Mouse (Mus musculus): ENCODE results near the gene Ccdc169.
"Not testable (repeated sequence)": the region's sequence is repeated elsewhere in the genome, so short reads cannot be mapped to it uniquely, and the experiment has no call there.

Ccdc169 gene

DNA sequence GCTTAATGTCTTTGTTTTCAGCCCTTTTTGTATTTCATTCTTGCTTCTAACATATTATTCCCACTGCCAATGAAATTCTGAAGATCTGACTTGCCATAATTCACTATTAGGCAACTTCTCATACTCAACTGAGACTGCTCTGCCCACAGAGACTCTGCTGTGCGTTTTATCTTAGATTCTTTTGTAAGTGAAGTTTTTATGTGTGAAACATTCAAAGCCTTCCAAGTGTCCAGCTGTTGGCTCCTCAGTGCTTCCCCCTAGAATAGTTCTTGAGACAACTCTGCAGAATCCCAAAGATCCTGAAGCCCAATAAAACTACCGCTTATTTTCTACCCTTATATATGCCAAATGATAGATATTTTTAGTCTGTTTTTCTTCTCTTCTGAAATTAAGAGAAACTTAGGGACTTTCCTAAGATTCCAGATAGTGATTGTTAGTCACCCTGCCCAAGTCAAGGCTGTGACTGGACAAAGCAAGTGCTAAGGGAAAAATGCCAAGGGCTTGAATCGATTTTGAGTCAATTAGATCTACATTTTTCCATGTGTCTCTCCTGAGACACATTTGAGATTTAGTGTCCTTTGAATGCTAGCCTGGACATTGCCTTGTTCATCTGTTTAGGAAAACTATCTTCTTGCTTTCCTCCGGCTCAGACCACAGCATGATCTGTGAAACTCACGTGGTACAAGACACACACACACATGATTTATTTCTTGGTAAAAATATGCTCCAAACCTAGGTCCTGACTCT is 58.6 kb downstream of the Ccdc169 start:
- no peak for DNase-seq (ENCODE audit: low spot score in 2 of 2)

DNA sequence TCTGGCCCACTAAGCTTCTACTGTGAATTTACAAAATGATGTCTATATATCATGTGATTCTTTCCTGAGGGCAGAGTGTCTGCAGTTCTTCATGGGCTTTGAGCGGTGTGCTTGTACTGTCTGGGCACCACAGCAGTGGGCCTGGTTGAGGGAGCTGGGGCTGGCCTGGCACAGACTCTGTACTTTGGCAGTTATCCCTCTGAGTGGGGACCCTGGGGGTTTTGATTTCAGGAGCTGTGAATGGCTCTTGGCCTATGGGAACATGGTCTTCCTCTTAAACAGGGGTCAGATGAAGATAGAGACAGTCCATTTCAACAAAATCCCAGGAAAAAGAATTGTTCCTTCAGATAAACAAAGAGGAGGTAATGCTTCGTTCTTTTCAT is 59.2 kb downstream of the Ccdc169 start:
- DNase-seq (ENCODE audit: low spot score in 2 of 2): no peak

DNA sequence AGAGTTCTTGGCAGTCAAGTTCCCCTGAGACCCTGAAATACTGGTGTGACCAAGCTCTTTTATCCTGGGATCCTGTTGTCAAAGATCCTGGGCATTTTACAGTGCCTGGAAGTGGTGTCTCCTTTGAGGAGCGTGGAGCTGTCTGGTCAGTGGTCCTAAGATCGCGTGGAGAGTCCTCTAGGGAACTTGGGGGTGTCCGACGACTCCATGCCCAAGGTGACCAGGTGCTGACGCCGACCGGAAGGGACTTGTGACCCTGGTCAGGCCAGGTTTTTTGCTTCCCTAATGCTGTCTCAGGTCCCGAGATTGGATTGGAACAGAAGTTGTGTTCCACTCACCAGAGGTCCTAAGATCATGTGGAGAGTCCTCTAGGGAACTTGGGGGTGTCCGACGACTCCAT is 66.5 kb downstream of the Ccdc169 start:
- DNase-seq (ENCODE audit: low spot score in 2 of 2): not testable (repeated sequence)

DNA sequence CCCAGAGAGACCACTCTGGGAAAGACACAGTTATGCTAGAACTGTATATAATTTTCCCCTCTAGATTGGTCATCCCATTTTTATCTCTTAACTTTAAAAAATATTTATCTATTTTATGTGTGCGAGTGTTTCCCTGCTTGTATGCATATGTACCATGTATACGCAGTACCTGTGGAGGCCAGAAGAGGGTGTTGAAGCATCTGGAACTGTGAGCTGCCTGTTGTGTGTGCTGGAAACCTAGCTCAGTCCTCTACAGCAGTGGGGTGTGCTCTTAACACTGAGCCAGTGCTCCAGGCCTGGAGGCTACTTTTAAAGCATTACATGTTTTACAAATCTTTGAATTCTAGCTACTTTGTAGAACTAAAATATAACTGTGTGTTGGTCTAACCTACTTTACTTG is 69.3 kb downstream of the Ccdc169 start:
- no peak for DNase-seq (ENCODE audit: low spot score in 2 of 2)

DNA sequence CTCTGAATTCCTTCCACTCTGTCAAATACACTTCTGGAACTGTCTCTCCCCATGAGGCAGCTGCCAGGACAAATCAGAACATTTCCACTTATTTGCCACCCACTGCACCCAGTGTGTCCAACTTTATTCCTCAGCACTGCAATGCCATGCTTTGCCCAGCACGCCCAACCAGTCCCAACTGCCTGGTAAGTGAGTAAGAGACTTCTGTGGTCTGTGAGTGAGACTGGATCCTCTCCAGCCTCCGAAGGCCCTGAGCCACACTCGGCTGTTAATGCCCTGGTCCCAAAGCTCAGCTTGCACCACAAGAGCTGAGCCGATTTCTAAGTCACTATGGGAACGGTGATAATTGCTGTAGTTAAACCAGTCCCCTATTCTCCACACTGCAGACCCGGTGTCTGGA is 70.5 kb downstream of the Ccdc169 start:
- no peak for DNase-seq (ENCODE audit: low spot score in 2 of 2)

DNA sequence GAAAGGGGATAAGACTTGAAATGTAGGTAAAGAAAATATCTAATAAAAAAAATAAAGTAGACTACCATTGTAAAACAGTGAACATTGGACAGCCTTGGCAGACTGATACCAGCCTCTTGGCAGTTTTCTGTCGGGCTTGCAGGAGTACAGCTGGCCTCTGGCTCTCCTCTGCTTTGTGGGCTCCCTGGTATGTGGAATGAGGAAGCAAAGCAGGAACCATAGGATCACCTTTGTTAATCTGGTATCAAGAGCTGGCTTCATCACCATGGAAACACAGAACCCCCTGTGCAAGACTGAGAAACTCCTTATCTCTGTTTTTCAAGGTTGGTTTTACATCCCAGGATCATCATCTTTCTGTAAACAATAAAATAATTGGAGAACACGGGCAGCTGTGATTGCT is 75.1 kb downstream of the Ccdc169 start:
- DNase-seq (ENCODE audit: low spot score in 2 of 2): no peak

DNA sequence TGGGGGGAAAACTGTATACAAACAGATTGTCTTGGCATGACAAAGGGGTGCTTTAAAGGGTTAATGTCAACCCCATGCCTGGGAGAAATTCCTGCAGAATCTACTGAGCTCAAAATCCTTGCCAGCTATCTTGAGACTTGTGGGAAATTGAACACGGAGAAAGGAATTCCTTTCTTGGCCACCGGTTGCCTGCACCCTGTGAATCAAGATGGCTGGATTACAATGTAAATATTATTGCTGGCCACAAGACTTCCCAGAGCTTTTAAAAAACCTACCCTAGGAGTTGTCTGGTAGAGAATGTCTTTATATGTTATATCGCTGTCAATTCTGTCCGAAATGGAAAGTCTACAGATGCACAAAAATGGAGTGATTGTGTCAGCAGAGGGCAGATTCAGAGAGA is 76.6 kb downstream of the Ccdc169 start:
- no peak for DNase-seq (ENCODE audit: low spot score in 2 of 2)

DNA sequence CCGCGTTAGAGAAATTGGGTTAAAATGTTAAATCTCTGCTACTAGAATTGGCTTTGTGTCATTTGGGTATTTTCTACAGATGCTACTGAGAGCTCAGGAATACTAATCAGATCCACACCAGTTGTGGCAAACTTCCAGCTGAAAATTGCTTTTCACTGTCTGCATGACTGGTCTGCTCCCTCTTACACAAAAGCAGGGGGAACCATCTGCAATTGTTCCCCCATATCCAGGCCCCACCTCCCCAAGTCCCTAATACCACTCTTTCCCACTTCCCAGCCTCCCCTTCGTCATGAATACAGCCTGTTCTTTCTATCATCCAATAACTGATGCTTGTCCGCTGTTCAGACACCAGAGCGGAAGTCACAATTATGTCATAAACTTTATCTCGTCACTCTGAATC is 77.3 kb downstream of the Ccdc169 start:
- no peak for DNase-seq (ENCODE audit: low spot score in 2 of 2)

DNA sequence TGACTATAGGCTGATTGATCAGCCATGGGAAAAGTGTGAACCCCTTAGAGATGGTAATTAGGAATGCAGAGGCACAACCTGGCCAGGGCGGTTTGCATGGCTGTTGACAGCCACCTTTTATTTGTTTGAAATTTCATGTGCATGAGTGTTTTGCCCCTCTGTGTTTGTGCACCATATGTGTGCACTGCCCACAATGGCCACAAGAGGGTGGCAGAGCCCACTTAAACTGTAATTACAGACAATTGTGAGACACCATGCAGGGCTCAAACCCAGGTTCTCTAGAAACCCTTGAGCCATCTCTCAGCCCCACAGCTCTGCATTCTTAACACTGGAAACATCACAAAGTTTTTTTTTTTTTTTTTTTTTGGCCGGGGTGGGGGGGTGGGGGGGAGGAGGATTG is 85.4 kb downstream of the Ccdc169 start:
- DNase-seq (ENCODE audit: low spot score in 2 of 2): no peak
